Mouse (Mus musculus): Measurements from ENCODE around the gene Vmo1. TPM values are rescaled to one million over a fixed set of nuclear protein-coding genes. Genes with fewer than 3 reads are reported as not detected.

The Vmo1 gene
- polyA plus RNA-seq, 1 experiment from 2014 or later = 0.43 TPM

DNA sequence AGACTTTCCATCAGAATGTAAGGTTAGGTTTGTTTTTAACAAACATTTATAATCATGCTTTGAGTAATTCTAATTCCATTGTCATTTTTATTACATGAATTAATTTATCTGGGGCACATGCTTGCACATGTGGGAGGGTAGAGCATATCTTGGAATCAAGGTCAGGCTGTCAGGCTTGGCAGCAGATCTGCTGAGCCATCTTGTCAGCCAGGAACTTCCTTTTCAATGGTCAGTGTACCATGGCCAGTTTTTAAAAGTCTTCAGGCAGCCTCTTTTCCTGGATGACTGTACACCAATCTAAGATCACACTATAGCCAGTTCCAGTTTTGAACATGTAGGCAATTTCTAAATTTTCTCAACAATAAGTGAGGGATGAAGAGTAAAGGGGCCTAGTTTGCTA is 41.7 kb downstream of the Vmo1 start:
- H3K27ac ChIP-seq (replicated peaks in 1 of 2; ENCODE audit: control insufficient read depth in 1 of 2, insufficient read depth in 1 of 2, low read depth in 2 of 2, low read length in 2 of 2) = no peak overlapping the region
- no peak for ATAC-seq (ENCODE audit: insufficient number of reproducible peaks, insufficient read depth, low FRiP score, low read depth)
- no peaks in the 10 kb centered on the region; a peak in 2 of 4 replicates for H3K4me1 ChIP-seq (ENCODE audit: control insufficient read depth in 2 of 2, insufficient read depth in 2 of 2, low read length in 2 of 2)
- no peak overlapping the region for H3K9ac ChIP-seq (ENCODE audit: low read length)
- H3K27me3 ChIP-seq (ENCODE audit: control insufficient read depth, insufficient read depth, low read length) = no peaks in the 10 kb centered on the region
- H3K36me3 ChIP-seq (ENCODE audit: control insufficient read depth, insufficient read depth, low read length) = no peaks in the 10 kb centered on the region
- no peak overlapping the region for H3K4me3 ChIP-seq (ENCODE audit: control insufficient read depth in 1 of 2, insufficient read depth in 1 of 2, low read depth in 1 of 2, low read length in 2 of 2)
- H3K4me2 ChIP-seq (ENCODE audit: low read length) = no peak overlapping the region
- H3K9me3 ChIP-seq (ENCODE audit: control insufficient read depth, low read length) = no peaks in the 10 kb centered on the region

DNA sequence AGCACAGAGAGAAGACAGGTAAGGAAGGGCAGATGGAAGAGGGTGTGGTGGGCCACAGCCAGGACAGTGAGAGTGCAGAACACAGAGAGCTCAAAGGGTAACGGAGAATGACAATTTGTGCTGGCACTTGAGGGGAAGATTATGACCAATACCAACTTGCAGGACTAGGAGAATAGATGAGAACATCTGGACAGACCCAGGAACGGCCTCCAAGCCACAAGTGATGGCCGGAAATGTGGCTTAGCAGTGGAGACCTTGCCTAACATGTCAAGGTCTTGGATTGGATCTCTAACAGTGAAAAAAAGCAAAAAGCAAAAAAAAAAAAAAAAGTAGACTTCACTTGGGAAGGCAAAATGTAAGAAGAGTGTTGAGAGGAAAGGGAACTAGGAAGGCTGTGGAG is 44.7 kb downstream of the Vmo1 start:
- peaks cover 5% of the 10 kb centered on the region for H3K27me3 ChIP-seq (ENCODE audit: control insufficient read depth, insufficient read depth, low read length)
- 78% methylated on average over 3 of the region's 3 CpGs for WGBS
- H3K4me2 ChIP-seq (ENCODE audit: low read length) = no peak overlapping the region
- no peak for ATAC-seq (ENCODE audit: insufficient number of reproducible peaks, insufficient read depth, low FRiP score, low read depth)
- no peaks in the 10 kb centered on the region for H3K9me3 ChIP-seq (ENCODE audit: control insufficient read depth, low read length)
- no peak overlapping the region for H3K27ac ChIP-seq (replicated peaks in 1 of 2; ENCODE audit: control insufficient read depth in 1 of 2, insufficient read depth in 1 of 2, low read depth in 2 of 2, low read length in 2 of 2)
- no peaks in the 10 kb centered on the region for H3K36me3 ChIP-seq (ENCODE audit: control insufficient read depth, insufficient read depth, low read length)
- H3K4me3 ChIP-seq (ENCODE audit: control insufficient read depth in 1 of 2, insufficient read depth in 1 of 2, low read depth in 1 of 2, low read length in 2 of 2) = no peak overlapping the region
- H3K9ac ChIP-seq (ENCODE audit: low read length) = no peak overlapping the region
- peaks cover 9 to 20% of the 10 kb centered on the region in 2 experiments for H3K4me1 ChIP-seq (ENCODE audit: control insufficient read depth in 2 of 2, insufficient read depth in 2 of 2, low read length in 2 of 2)

DNA sequence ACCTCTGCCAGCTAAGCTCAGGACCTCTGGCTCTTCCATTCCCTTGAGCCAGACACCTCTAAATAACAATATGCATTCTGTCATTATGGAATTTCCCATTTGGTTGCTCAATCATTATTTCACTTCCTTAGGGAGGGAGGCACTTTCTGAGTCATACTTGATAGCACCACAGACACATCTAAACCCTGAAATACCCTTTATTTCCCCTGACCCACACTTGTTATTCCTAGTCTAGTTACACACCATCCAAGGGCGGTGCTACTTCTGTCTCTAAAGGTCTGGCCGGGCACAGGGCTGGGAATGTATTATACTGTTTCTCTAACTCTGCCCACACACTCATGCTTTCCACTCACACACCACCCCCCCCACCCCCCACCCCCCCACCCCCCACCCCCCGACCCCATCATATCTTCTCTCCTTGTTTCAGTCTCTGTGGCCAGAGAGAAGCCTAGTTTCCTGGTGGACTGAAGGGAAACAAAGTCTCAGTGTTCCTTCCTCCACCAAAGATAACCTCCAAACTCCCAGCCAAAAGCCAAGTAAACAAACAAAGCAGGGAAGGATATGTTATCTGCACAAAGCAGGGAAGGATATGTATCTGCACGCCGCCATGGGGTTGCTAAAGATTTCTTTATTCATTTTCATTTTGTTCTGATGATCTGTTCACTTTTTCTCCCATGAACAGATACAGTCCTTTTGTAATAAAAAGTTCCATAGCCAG is 46.4 kb downstream of the Vmo1 start:
- 54% methylated on average over 5 of the region's 5 CpGs for whole genome bisulfite sequencing
- H3K27ac ChIP-seq (replicated peaks in 1 of 2; ENCODE audit: control insufficient read depth in 1 of 2, insufficient read depth in 1 of 2, low read depth in 2 of 2, low read length in 2 of 2) = peak overlapping the region; percentile 67 to 78
- H3K36me3 ChIP-seq (ENCODE audit: control insufficient read depth, insufficient read depth, low read length) = no peaks in the 10 kb centered on the region
- H3K9ac ChIP-seq (ENCODE audit: low read length) = no peak overlapping the region
- H3K27me3 ChIP-seq (ENCODE audit: control insufficient read depth, insufficient read depth, low read length) = peaks cover 17% of the 10 kb centered on the region
- H3K4me3 ChIP-seq (ENCODE audit: control insufficient read depth in 1 of 2, insufficient read depth in 1 of 2, low read depth in 1 of 2, low read length in 2 of 2) = no peak overlapping the region
- H3K4me1 ChIP-seq (ENCODE audit: control insufficient read depth in 2 of 2, insufficient read depth in 2 of 2, low read length in 2 of 2) = peaks cover 9 to 20% of the 10 kb centered on the region in 2 experiments
- ATAC-seq (ENCODE audit: insufficient number of reproducible peaks, insufficient read depth, low FRiP score, low read depth) = peak; percentile 71
- no peak overlapping the region for H3K4me2 ChIP-seq (ENCODE audit: low read length)
- no peaks in the 10 kb centered on the region for H3K9me3 ChIP-seq (ENCODE audit: control insufficient read depth, low read length)

DNA sequence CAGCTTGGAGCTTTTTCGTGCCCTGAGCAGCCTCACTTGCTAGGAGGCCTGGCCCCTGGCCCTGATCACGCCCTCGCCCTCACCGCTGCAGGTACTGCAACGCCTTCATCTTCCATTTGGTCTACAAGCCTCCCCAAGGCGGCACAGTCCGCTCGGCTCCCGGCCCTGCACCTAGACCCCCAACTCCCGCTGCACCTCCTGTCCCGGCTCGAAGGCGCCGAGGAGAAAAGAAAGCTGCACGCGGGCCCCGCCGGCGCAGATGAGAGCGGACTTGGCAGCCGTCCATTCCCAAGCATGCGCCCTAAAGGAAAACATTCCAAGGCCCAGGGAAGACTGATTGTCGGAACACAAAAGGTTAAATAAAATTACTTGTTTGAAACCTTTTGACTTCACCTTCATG is 48.6 kb downstream of the Vmo1 start:
- no peak for ATAC-seq (ENCODE audit: insufficient number of reproducible peaks, insufficient read depth, low FRiP score, low read depth)
- H3K9me3 ChIP-seq (ENCODE audit: control insufficient read depth, low read length) = no peaks in the 10 kb centered on the region
- peak overlapping the region in 1 of 2 experiments; percentile 30; a peak in 2 of 4 replicates for H3K27ac ChIP-seq (replicated peaks in 1 of 2; ENCODE audit: control insufficient read depth in 1 of 2, insufficient read depth in 1 of 2, low read depth in 2 of 2, low read length in 2 of 2)
- H3K36me3 ChIP-seq (ENCODE audit: control insufficient read depth, insufficient read depth, low read length) = no peaks in the 10 kb centered on the region
- peak overlapping the region; percentile 67 for H3K9ac ChIP-seq (ENCODE audit: low read length)
- H3K4me3 ChIP-seq (ENCODE audit: control insufficient read depth in 1 of 2, insufficient read depth in 1 of 2, low read depth in 1 of 2, low read length in 2 of 2) = peak overlapping the region; percentile 36 to 40
- H3K27me3 ChIP-seq (ENCODE audit: control insufficient read depth, insufficient read depth, low read length) = peaks cover 24% of the 10 kb centered on the region
- H3K4me1 ChIP-seq (ENCODE audit: control insufficient read depth in 2 of 2, insufficient read depth in 2 of 2, low read length in 2 of 2) = peaks cover 9 to 20% of the 10 kb centered on the region in 2 experiments
- peak overlapping the region; percentile 73 for H3K4me2 ChIP-seq (ENCODE audit: low read length)
- 3% methylated on average over 23 of the region's 23 CpGs for WGBS

DNA sequence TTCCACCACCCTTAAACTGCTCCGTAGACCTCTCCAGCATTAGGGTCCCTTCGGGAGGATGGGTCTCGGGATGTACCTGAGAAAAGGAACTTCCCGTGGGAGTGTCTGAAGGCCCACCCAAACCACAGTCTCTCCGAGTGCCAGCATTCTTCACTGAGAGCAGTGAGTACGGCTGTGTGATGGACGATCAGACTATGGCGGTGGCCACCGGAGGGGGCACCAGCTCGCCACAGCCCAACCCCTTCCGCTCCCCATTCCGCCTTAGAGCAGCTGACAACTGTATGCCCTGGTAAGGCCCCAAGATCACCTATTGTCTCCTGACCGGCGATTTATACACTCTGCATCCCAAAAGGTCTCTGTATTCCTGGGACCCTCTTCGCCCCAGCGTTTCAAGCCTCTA is 49.2 kb downstream of the Vmo1 start:
- peak overlapping the region in 1 of 2 experiments; percentile 30; a peak in 1 of 4 replicates for H3K27ac ChIP-seq (replicated peaks in 1 of 2; ENCODE audit: control insufficient read depth in 1 of 2, insufficient read depth in 1 of 2, low read depth in 2 of 2, low read length in 2 of 2)
- 20% methylated on average over 16 of the region's 16 CpGs for WGBS
- peak overlapping the region in 1 of 2 experiments; percentile 40; a peak in 1 of 4 replicates for H3K4me3 ChIP-seq (ENCODE audit: control insufficient read depth in 1 of 2, insufficient read depth in 1 of 2, low read depth in 1 of 2, low read length in 2 of 2)
- H3K9ac ChIP-seq (ENCODE audit: low read length) = peak overlapping the region; percentile 67
- ATAC-seq (ENCODE audit: insufficient number of reproducible peaks, insufficient read depth, low FRiP score, low read depth) = no peak
- no peaks in the 10 kb centered on the region for H3K36me3 ChIP-seq (ENCODE audit: control insufficient read depth, insufficient read depth, low read length)
- peaks cover 24% of the 10 kb centered on the region for H3K27me3 ChIP-seq (ENCODE audit: control insufficient read depth, insufficient read depth, low read length)
- no peaks in the 10 kb centered on the region for H3K9me3 ChIP-seq (ENCODE audit: control insufficient read depth, low read length)
- peak overlapping the region; percentile 73 for H3K4me2 ChIP-seq (ENCODE audit: low read length)
- H3K4me1 ChIP-seq (ENCODE audit: control insufficient read depth in 2 of 2, insufficient read depth in 2 of 2, low read length in 2 of 2) = peaks cover 9 to 20% of the 10 kb centered on the region in 2 experiments

DNA sequence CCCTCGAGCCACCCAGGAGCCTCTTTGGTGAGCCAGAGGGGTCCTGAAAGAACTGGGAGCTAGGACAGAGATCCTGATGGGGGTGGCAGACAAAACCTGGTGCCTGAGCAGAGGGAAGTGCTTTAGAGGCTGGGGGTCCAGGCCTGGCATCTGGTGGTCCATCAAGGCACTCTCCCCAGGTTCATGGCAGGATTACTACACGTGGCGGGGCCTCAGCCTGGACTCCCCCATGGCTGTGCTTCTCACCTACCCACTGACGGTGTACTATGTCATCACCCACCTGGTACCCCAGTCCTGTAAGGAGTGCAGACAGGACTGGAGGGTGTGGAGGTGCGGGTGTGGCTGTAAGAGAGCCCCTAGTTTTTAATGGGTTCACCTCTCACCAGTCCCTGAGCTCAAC is 50.4 kb downstream of the Vmo1 start:
- H3K4me1 ChIP-seq (ENCODE audit: control insufficient read depth in 2 of 2, insufficient read depth in 2 of 2, low read length in 2 of 2) = peaks cover 10 to 25% of the 10 kb centered on the region in 2 experiments
- WGBS = 72% methylated on average over 5 of the region's 5 CpGs
- ATAC-seq (ENCODE audit: insufficient number of reproducible peaks, insufficient read depth, low FRiP score, low read depth) = no peak
- H3K27ac ChIP-seq (replicated peaks in 1 of 2; ENCODE audit: control insufficient read depth in 1 of 2, insufficient read depth in 1 of 2, low read depth in 2 of 2, low read length in 2 of 2) = no peak overlapping the region
- no peaks in the 10 kb centered on the region for H3K9me3 ChIP-seq (ENCODE audit: control insufficient read depth, low read length)
- no peak overlapping the region for H3K9ac ChIP-seq (ENCODE audit: low read length)
- no peak overlapping the region for H3K4me3 ChIP-seq (ENCODE audit: control insufficient read depth in 1 of 2, insufficient read depth in 1 of 2, low read depth in 1 of 2, low read length in 2 of 2)
- H3K36me3 ChIP-seq (ENCODE audit: control insufficient read depth, insufficient read depth, low read length) = no peaks in the 10 kb centered on the region
- peaks cover 29% of the 10 kb centered on the region for H3K27me3 ChIP-seq (ENCODE audit: control insufficient read depth, insufficient read depth, low read length)
- no peak overlapping the region for H3K4me2 ChIP-seq (ENCODE audit: low read length)

Other genes starting within 250 kb of the Vmo1 start
- gene Alox12e, start 192.0 kb downstream of the Vmo1 start, polyA plus RNA-seq (2014; fragmentation: Nextera tagmentation; extraction: Ambion mirVana) = not detected in 2 replicates
- gene Alox15, start 162.6 kb downstream of the Vmo1 start, polyA plus RNA-seq (2014; fragmentation: Nextera tagmentation; extraction: Ambion mirVana) = 0.13 TPM in 1 of 2 replicates, not detected in the other
- 17.8 and 17.9 TPM in 2 replicates for gene Pelp1, start 104.6 kb downstream of the Vmo1 start, polyA plus RNA-seq (2014; fragmentation: Nextera tagmentation; extraction: Ambion mirVana)
- 5.4 and 8.6 TPM in 2 replicates for gene Arrb2, start 82.0 kb downstream of the Vmo1 start, polyA plus RNA-seq (2014; fragmentation: Nextera tagmentation; extraction: Ambion mirVana)
- gene Med11, start 62.7 kb downstream of the Vmo1 start, polyA plus RNA-seq (2014; fragmentation: Nextera tagmentation; extraction: Ambion mirVana) = 25.1 and 26.8 TPM in 2 replicates
- 0.95 and 2.0 TPM in 2 replicates for gene Zmynd15, start 55.2 kb downstream of the Vmo1 start, polyA plus RNA-seq (2014; fragmentation: Nextera tagmentation; extraction: Ambion mirVana)
- gene Cxcl16, start 54.6 kb downstream of the Vmo1 start, polyA plus RNA-seq (2014; fragmentation: Nextera tagmentation; extraction: Ambion mirVana) = 9.4 and 10.3 TPM in 2 replicates
- gene Tm4sf5, start 9.4 kb downstream of the Vmo1 start, polyA plus RNA-seq (2014; fragmentation: Nextera tagmentation; extraction: Ambion mirVana) = 8.7 and 10.5 TPM in 2 replicates
- gene Gltpd2, start 4.6 kb upstream of the Vmo1 start, polyA plus RNA-seq (2014; fragmentation: Nextera tagmentation; extraction: Ambion mirVana) = 0.27 and 0.49 TPM in 2 replicates
- gene Psmb6, start 10.8 kb upstream of the Vmo1 start, polyA plus RNA-seq (2014; fragmentation: Nextera tagmentation; extraction: Ambion mirVana) = 625 and 657 TPM in 2 replicates
- not detected in 2 replicates for gene Gm40193, start 18.3 kb upstream of the Vmo1 start, polyA plus RNA-seq (2014; fragmentation: Nextera tagmentation; extraction: Ambion mirVana)
- 11.1 and 11.7 TPM in 2 replicates for gene Pld2, start 25.4 kb upstream of the Vmo1 start, polyA plus RNA-seq (2014; fragmentation: Nextera tagmentation; extraction: Ambion mirVana)
- 12.7 and 13.2 TPM in 2 replicates for gene Mink1, start 48.3 kb upstream of the Vmo1 start, polyA plus RNA-seq (2014; fragmentation: Nextera tagmentation; extraction: Ambion mirVana)
- not detected in 2 replicates for gene 4930544D05Rik, start 101.2 kb upstream of the Vmo1 start, polyA plus RNA-seq (2014; fragmentation: Nextera tagmentation; extraction: Ambion mirVana)
- not detected in 2 replicates for gene Chrne, start 104.6 kb upstream of the Vmo1 start, polyA plus RNA-seq (2014; fragmentation: Nextera tagmentation; extraction: Ambion mirVana)
- gene Gp1ba, start 124.5 kb upstream of the Vmo1 start, polyA plus RNA-seq (2014; fragmentation: Nextera tagmentation; extraction: Ambion mirVana) = 0.74 and 1.2 TPM in 2 replicates
- gene Rnf167, start 132.6 kb upstream of the Vmo1 start, polyA plus RNA-seq (2014; fragmentation: Nextera tagmentation; extraction: Ambion mirVana) = 73.2 and 75.9 TPM in 2 replicates
- 290 and 303 TPM in 2 replicates for gene Slc25a11, start 132.9 kb upstream of the Vmo1 start, polyA plus RNA-seq (2014; fragmentation: Nextera tagmentation; extraction: Ambion mirVana)
- gene Pfn1, start 140.0 kb upstream of the Vmo1 start, polyA plus RNA-seq (2014; fragmentation: Nextera tagmentation; extraction: Ambion mirVana) = 1,353 and 1,384 TPM in 2 replicates
- 468 and 495 TPM in 2 replicates for gene Eno3, start 142.6 kb upstream of the Vmo1 start, polyA plus RNA-seq (2014; fragmentation: Nextera tagmentation; extraction: Ambion mirVana)
- gene Spag7, start 154.8 kb upstream of the Vmo1 start, polyA plus RNA-seq (2014; fragmentation: Nextera tagmentation; extraction: Ambion mirVana) = 177 TPM in 2 replicates
- 13.7 and 13.8 TPM in 2 replicates for gene Camta2, start 173.5 kb upstream of the Vmo1 start, polyA plus RNA-seq (2014; fragmentation: Nextera tagmentation; extraction: Ambion mirVana)
- 2.1 and 2.7 TPM in 2 replicates for gene Inca1, start 185.5 kb upstream of the Vmo1 start, polyA plus RNA-seq (2014; fragmentation: Nextera tagmentation; extraction: Ambion mirVana)
- 13.9 and 18.9 TPM in 2 replicates for gene Kif1c, start 185.9 kb upstream of the Vmo1 start, polyA plus RNA-seq (2014; fragmentation: Nextera tagmentation; extraction: Ambion mirVana)
- gene Zfp3, start 249.6 kb upstream of the Vmo1 start, polyA plus RNA-seq (2014; fragmentation: Nextera tagmentation; extraction: Ambion mirVana) = 9.3 and 9.9 TPM in 2 replicates

Data from heart, embryonic 14.5 days (tissue).